ENCODE assay signal across 9 mouse cellular contexts in the genomic region with DNA sequence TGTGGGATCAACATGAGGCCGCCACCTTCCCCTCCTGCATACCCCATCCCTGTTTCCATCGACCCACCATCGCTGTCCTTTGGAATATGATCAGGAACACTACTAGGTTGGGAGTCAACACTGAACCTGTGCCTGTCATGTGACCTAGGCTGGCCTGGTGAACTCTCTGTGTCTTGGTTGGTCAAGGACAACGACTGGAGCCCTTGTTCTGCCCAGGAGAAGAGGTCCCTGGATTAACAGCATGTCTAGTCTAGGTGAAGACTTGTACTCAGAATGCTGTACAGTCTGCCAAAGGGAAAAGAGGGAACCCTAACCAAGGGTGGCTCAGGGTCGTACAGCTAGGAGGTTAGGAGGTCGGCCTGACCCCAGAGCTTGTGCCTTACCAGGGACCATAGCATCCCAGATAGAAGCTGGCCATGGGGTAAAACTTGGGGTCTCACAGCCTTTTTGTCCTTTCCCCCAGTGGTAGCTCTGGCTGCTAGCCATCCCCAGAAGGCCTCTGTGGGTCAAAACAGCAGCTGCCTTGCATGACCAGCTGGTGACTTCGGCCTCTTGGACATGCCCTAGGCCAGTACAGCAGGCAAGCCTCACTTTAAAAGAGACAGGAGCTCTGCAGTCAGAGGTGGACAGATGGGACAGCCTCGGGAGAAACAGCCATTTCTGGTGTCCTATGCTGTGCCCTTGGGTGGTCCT. TPM values are rescaled to one million over a fixed set of nuclear protein-coding genes. Genes with fewer than 3 reads are reported as not detected.
DNase-seq lines count a peak whose midpoint lies in the region; ATAC-seq and TF ChIP-seq lines count a peak whose summit lies in the region.
"Had no signal": no experiment of that assay in that cellular context is flagged by ENCODE, and none has a peak within 500 bp of the region (broad histone marks: within the 10 kb centered on the region; RNA-seq: fewer than 3 reads in every experiment).

No protein-coding gene starts in this region.

- DNase-seq in gastrocnemius, adult 2 months = no peak
- DNase-seq in gastrocnemius, adult 8-10 months (ENCODE audit: low spot score in 2 of 2) = no peak
- no peak for DNase-seq in ES-E14 (ENCODE audit: low read depth, low spot score)
- DNase-seq in hindbrain, embryonic 11.5 days (ENCODE audit: low spot score) = no peak
- DNase-seq in liver, embryonic 11.5 days (ENCODE audit: low spot score) = no peak
- no peak for DNase-seq in embryo, embryonic 10.5 days (ENCODE audit: low spot score)
- no peak for DNase-seq in embryo, embryonic 10 days (ENCODE audit: low spot score)
- no peak for DNase-seq in left cerebral cortex, adult 18-20 months (ENCODE audit: low spot score in 2 of 2)

- H3K27ac ChIP-seq in gastrocnemius, adult 2 months = peak overlapping the region; percentile 82
- H3K27ac ChIP-seq in ES-E14 (ENCODE audit: insufficient read depth, low read depth, low read length, poor library complexity, severe bottlenecking) = no peak overlapping the region
- H3K27ac ChIP-seq in hindbrain, embryonic 11.5 days (ENCODE audit: low read depth, low read length) = peak overlapping the region; percentile 54; the same call in 1 of the 2 replicates
- peak overlapping the region; percentile 99 for H3K27ac ChIP-seq in liver, embryonic 11.5 days (ENCODE audit: low read depth, low read length)

- peaks cover 10 to 31% of the 10 kb centered on the region in 2 experiments for H3K4me1 ChIP-seq in ES-E14 (ENCODE audit: control insufficient read depth in 2 of 2, insufficient read depth in 2 of 2, low read length in 2 of 2, poor library complexity in 1 of 2)
- H3K4me1 ChIP-seq in hindbrain, embryonic 11.5 days (replicated peaks; ENCODE audit: control insufficient read depth, insufficient read depth, low read length) = peaks cover 17% of the 10 kb centered on the region
- peaks cover 31% of the 10 kb centered on the region for H3K4me1 ChIP-seq in liver, embryonic 11.5 days (replicated peaks; ENCODE audit: control insufficient read depth, insufficient read depth, low read length)

- H3K9me3 ChIP-seq in ES-E14 (ENCODE audit: control insufficient read depth, insufficient read depth, low read depth, low read length) = no peaks in the 10 kb centered on the region
- no peaks in the 10 kb centered on the region for H3K9me3 ChIP-seq in hindbrain, embryonic 11.5 days (ENCODE audit: control insufficient read depth, low read length)
- H3K9me3 ChIP-seq in liver, embryonic 11.5 days (ENCODE audit: control insufficient read depth, low read length) = no peaks in the 10 kb centered on the region

- 80% methylated on average over 8 of the region's 8 CpGs for WGBS in hindbrain, embryonic 11.5 days
- 76% methylated on average over 8 of the region's 8 CpGs for WGBS in liver, embryonic 11.5 days

- peak overlapping the region; percentile 45; the same call in 1 of the 2 replicates for H3K9ac ChIP-seq in ES-E14 (ENCODE audit: insufficient read depth, low read depth, low read length, poor library complexity, severe bottlenecking)
- no peak overlapping the region for H3K9ac ChIP-seq in hindbrain, embryonic 11.5 days (ENCODE audit: low read depth, low read length)
- peak overlapping the region; percentile 44 for H3K9ac ChIP-seq in liver, embryonic 11.5 days (ENCODE audit: low read depth, low read length)

- no peaks in the 10 kb centered on the region for H3K27me3 ChIP-seq in hindbrain, embryonic 11.5 days (ENCODE audit: control insufficient read depth, insufficient read depth, low read length)
- no peaks in the 10 kb centered on the region for H3K27me3 ChIP-seq in liver, embryonic 11.5 days (replicated peaks; ENCODE audit: control insufficient read depth, insufficient read depth, low read length)

- H3K4me3 ChIP-seq in gastrocnemius, adult 2 months = no peak overlapping the region
- H3K4me3 ChIP-seq in ES-E14 (ENCODE audit: insufficient read depth in 1 of 2, low read depth in 1 of 2, low read length in 2 of 2, poor library complexity in 1 of 2, severe bottlenecking in 1 of 2) = no peak overlapping the region
- no peak overlapping the region for H3K4me3 ChIP-seq in hindbrain, embryonic 11.5 days (ENCODE audit: low read depth, low read length)
- 0 out of 2 replicates have a peak overlapping the region, but pooled peaks have one; percentile 6 for H3K4me3 ChIP-seq in liver, embryonic 11.5 days (ENCODE audit: low read depth, low read length)

- TF ChIP-seq CTCF in gastrocnemius, adult 2 months (IDR thresholded peaks at IDR 0.05) = no peak

- H3K4me2 ChIP-seq in hindbrain, embryonic 11.5 days (replicated peaks; ENCODE audit: low read depth, low read length) = no peak overlapping the region
- H3K4me2 ChIP-seq in liver, embryonic 11.5 days = peak overlapping the region; percentile 96

- in situ Hi-C loops in ES-E14 (cut with MboI; ENCODE audit: low sequenced_read_pairs in 2 of 2, unreplicated experiment in 2 of 2) = no loop called here

- no peaks in the 10 kb centered on the region for H3K36me3 ChIP-seq in ES-E14 (ENCODE audit: control insufficient read depth, insufficient read depth, low read length, poor library complexity, severe bottlenecking)
- no peaks in the 10 kb centered on the region for H3K36me3 ChIP-seq in hindbrain, embryonic 11.5 days (ENCODE audit: control insufficient read depth, insufficient read depth, low read length)
- H3K36me3 ChIP-seq in liver, embryonic 11.5 days (ENCODE audit: control insufficient read depth, insufficient read depth, low read length) = no peaks in the 10 kb centered on the region

- intact Hi-C loops in gastrocnemius, adult 2 months (cut with DNase I) = no loop called here

- ATAC-seq in hindbrain, embryonic 11.5 days (ENCODE audit: low FRiP score) = no peak
- no peak for ATAC-seq in liver, embryonic 11.5 days (replicated peaks; ENCODE audit: low FRiP score)

TF ChIP-seq in ES-E14, 5 proteins besides CTCF, POLR2A, EP300 and RAD21:
- TF ChIP-seq HCFC1 (IDR thresholded peaks at IDR 0.05; ENCODE audit: borderline replicate concordance, insufficient read depth, low read length) = no peak
- TF ChIP-seq ZNF384 (IDR thresholded peaks at IDR 0.05; ENCODE audit: low read depth, low read length) = no peak
- no peak for TF ChIP-seq MAFK (IDR thresholded peaks at IDR 0.05; ENCODE audit: insufficient read depth, low read depth, low read length)
- TF ChIP-seq CHD2 (IDR thresholded peaks at IDR 0.05; ENCODE audit: low read depth, low read length) = no peak
- TF ChIP-seq ZC3H11A (IDR thresholded peaks at IDR 0.05; ENCODE audit: borderline replicate concordance, low read depth, low read length) = no peak

RNA-seq across cellular contexts. Expression of gene 1700001O22Rik, which starts 30.0 kb away (rescaled TPM):
- total RNA-seq in gastrocnemius, adult 2 months (2021) = 10 to 100 TPM in 1 of 2 experiments, under 1 TPM in 1; 0.33 to 22.0 TPM
- 10 to 100 TPM in 2 of 4 experiments, 1 to 10 TPM in 1, under 1 TPM in 1; 0.80 to 25.5 (median 10.2) TPM for total RNA-seq in gastrocnemius, adult 8-10 months (2022)
- total RNA-seq in ES-E14 (2012; rRNA removed) = 1.9 and 2.6 TPM in 2 replicates
- 2.7 and 4.0 TPM in 2 replicates for polyA plus RNA-seq in hindbrain, embryonic 11.5 days (2014; fragmentation: Nextera tagmentation; extraction: Ambion mirVana)
- 0.40 and 0.75 TPM in 2 replicates for polyA plus RNA-seq in liver, embryonic 11.5 days (2014; fragmentation: Nextera tagmentation; extraction: Ambion mirVana)
- total RNA-seq in left cerebral cortex, adult 18-20 months (2021) = 1 to 10 TPM; 8.2 to 8.4 TPM
- total RNA-seq: neutrophil, adult 5-6 weeks had no signal

RNA-seq across cellular contexts. Expression of gene Ntmt1, which starts 34.2 kb away (rescaled TPM):
- total RNA-seq in gastrocnemius, adult 2 months (2021) = 10 to 100 TPM; 14.3 to 15.6 TPM
- 10 to 100 TPM in 3 of 4 experiments, 1 to 10 TPM in 1; 9.7 to 14.5 (median 13.3) TPM for total RNA-seq in gastrocnemius, adult 8-10 months (2022)
- 47.3 and 55.2 TPM in 2 replicates for total RNA-seq in ES-E14 (2012; rRNA removed)
- 108 and 110 TPM in 2 replicates for polyA plus RNA-seq in hindbrain, embryonic 11.5 days (2014; fragmentation: Nextera tagmentation; extraction: Ambion mirVana)
- polyA plus RNA-seq in liver, embryonic 11.5 days (2014; fragmentation: Nextera tagmentation; extraction: Ambion mirVana) = 75.9 and 85.2 TPM in 2 replicates
- total RNA-seq in left cerebral cortex, adult 18-20 months (2021) = 10 to 100 TPM; 32.9 to 34.1 TPM

RNA-seq across cellular contexts. Expression of gene Asb6, which starts 56.7 kb away (rescaled TPM):
- total RNA-seq in gastrocnemius, adult 2 months (2021) = 1 to 10 TPM; 7.0 TPM
- total RNA-seq in gastrocnemius, adult 8-10 months (2022) = 1 to 10 TPM; 6.3 to 7.9 (median 7.2) TPM
- total RNA-seq in ES-E14 (2012; rRNA removed) = 73.6 and 88.1 TPM in 2 replicates
- polyA plus RNA-seq in hindbrain, embryonic 11.5 days (2014; fragmentation: Nextera tagmentation; extraction: Ambion mirVana) = 26.0 and 28.5 TPM in 2 replicates
- 44.2 and 45.6 TPM in 2 replicates for polyA plus RNA-seq in liver, embryonic 11.5 days (2014; fragmentation: Nextera tagmentation; extraction: Ambion mirVana)
- 10 to 100 TPM; 41.0 to 43.1 TPM for total RNA-seq in left cerebral cortex, adult 18-20 months (2021)
